ENCODE assay signal across 9 mouse cellular contexts in the genomic region with DNA sequence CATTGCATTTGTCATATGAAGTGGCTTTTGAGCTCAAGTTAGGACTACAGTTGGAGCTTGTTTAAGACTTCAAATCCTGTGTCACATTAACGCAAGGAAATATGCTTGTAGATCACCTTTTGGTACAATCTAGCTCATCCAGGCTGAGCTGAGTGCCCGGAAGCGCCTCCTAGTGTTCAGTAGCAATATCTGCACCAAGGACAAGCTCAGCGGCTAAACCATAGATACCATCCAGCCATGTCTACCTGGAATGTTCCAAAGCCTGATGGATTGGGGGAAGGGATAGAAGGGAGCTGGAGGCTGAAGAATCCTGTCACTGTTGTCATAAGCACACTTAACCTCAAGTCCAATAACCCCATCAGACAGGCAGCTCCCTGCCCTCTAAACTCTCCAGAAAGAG.
DNase-seq lines count a peak whose midpoint lies in the region; ATAC-seq and TF ChIP-seq lines count a peak whose summit lies in the region.
"Had no signal": no experiment of that assay in that cellular context is flagged by ENCODE, and none has a peak within 500 bp of the region (broad histone marks: within the 10 kb centered on the region; RNA-seq: fewer than 3 reads in every experiment).

No protein-coding gene starts in this region.

- intact Hi-C loops in heart, postnatal 25 days (cut with DNase I): no loop called here

- H3K9ac ChIP-seq in heart, postnatal 0 days (replicated peaks; ENCODE audit: low read depth, low read length): no peak overlapping the region
- H3K9ac ChIP-seq: embryonic facial prominence, embryonic 12.5 days had no signal

- no peak overlapping the region for H3K27ac ChIP-seq in heart, postnatal 0 days (ENCODE audit: low read depth)
- no peak overlapping the region for H3K27ac ChIP-seq in spleen, adult 2 months (ENCODE audit: insufficient read depth, low read length)
- H3K27ac ChIP-seq: embryonic facial prominence, embryonic 12.5 days had no signal

- peak; percentile 21 for DNase-seq in heart, postnatal 0 days (ENCODE audit: low spot score)
- no peak for DNase-seq in heart, postnatal 25 days (ENCODE audit: low spot score)
- DNase-seq in spleen, adult 2 months (ENCODE audit: low read depth in 1 of 2, low spot score in 2 of 2): no peak
- DNase-seq in spleen, postnatal 14 days (ENCODE audit: low spot score in 2 of 2): no peak
- DNase-seq in cerebellum, postnatal 14 days: peak; percentile 49 to 59
- DNase-seq in naive thymus-derived CD4-positive, alpha-beta T cell, adult 2 months (ENCODE audit: low read depth): peak; percentile 17
- no peak for DNase-seq in yolk sac, embryonic 10.5 days (ENCODE audit: low spot score)

- no peak overlapping the region for H3K4me2 ChIP-seq in heart, postnatal 0 days (ENCODE audit: low read depth, low read length)
- H3K4me2 ChIP-seq: embryonic facial prominence, embryonic 12.5 days had no signal

- no peaks in the 10 kb centered on the region for H3K9me3 ChIP-seq in heart, postnatal 0 days (replicated peaks; ENCODE audit: control insufficient read depth, low read length)
- H3K9me3 ChIP-seq: embryonic facial prominence, embryonic 12.5 days had no signal

- TF ChIP-seq CTCF in heart, postnatal 0 days (IDR thresholded peaks at IDR 0.05; ENCODE audit: low read depth): peak; percentile 66
- peak; percentile 19; the same call in 1 of the 2 replicates for TF ChIP-seq CTCF in spleen, adult 2 months (IDR thresholded peaks at IDR 0.05; ENCODE audit: extremely low read depth, insufficient read depth, insufficient read length, insufficient replicate concordance)

- no peaks in the 10 kb centered on the region for H3K27me3 ChIP-seq in heart, postnatal 0 days (ENCODE audit: control insufficient read depth, insufficient read depth, low read length)
- H3K27me3 ChIP-seq in spleen, adult 2 months (ENCODE audit: control insufficient read depth, insufficient read depth, low read length): no peaks in the 10 kb centered on the region
- H3K27me3 ChIP-seq: embryonic facial prominence, embryonic 12.5 days had no signal

- no peak overlapping the region for H3K4me3 ChIP-seq in heart, postnatal 0 days (ENCODE audit: low read depth, low read length)
- no peak overlapping the region for H3K4me3 ChIP-seq in spleen, adult 2 months (ENCODE audit: extremely low read depth, insufficient read depth, insufficient read length)
- H3K4me3 ChIP-seq: embryonic facial prominence, embryonic 12.5 days had no signal

- H3K4me1 ChIP-seq in heart, postnatal 0 days (ENCODE audit: control insufficient read depth, insufficient read depth): no peaks in the 10 kb centered on the region
- H3K4me1 ChIP-seq in spleen, adult 2 months (ENCODE audit: control insufficient read depth, insufficient read depth, insufficient read length): no peaks in the 10 kb centered on the region
- H3K4me1 ChIP-seq: embryonic facial prominence, embryonic 12.5 days had no signal

- whole genome bisulfite sequencing in heart, postnatal 0 days: 26% methylated on average over 4 of the region's 4 CpGs
- WGBS in spleen, adult 2 months: 27% methylated on average over 4 of the region's 4 CpGs

- ATAC-seq in heart, postnatal 0 days (ENCODE audit: insufficient read depth, low read depth): no peak
- ATAC-seq in erythroblast, adult 5-6 weeks (replicated peaks; ENCODE audit: low FRiP score, poor library complexity, severe bottlenecking): no peak; the same call in 1 of the 2 replicates

- no peak for TF ChIP-seq EP300 in heart, postnatal 0 days (IDR thresholded peaks at IDR 0.05; ENCODE audit: low read depth)

- TF ChIP-seq POLR2A in spleen, adult 2 months (IDR thresholded peaks at IDR 0.05; ENCODE audit: low read depth, low read length): no peak

- no peaks in the 10 kb centered on the region for H3K36me3 ChIP-seq in heart, postnatal 0 days (replicated peaks; ENCODE audit: control insufficient read depth, insufficient read depth, low read length)
- no peaks in the 10 kb centered on the region for H3K36me3 ChIP-seq in spleen, adult 2 months (ENCODE audit: control insufficient read depth, insufficient read depth, low read length)
- H3K36me3 ChIP-seq: embryonic facial prominence, embryonic 12.5 days had no signal

Comparison
In these comparisons a context has a peak if more than half of its experiments do, and no peak if none do; other contexts are left out.
1. DNase-seq: peak in heart, postnatal 0 days (single experiment), cerebellum, postnatal 14 days (2 of 2) and naive thymus-derived CD4-positive, alpha-beta T cell, adult 2 months (single experiment); none in heart, postnatal 25 days (single experiment), spleen, adult 2 months (0 of 2), spleen, postnatal 14 days (0 of 2) and yolk sac, embryonic 10.5 days (single experiment).